Mouse (Mus musculus) kidney, adult 18-20 months (tissue): ENCODE data around the gene Kat7.

Experiments
- DNase-seq: peaks from one replicate; pipeline ENCODE4 v3.0.0; 2021

Kat7 gene

DNA sequence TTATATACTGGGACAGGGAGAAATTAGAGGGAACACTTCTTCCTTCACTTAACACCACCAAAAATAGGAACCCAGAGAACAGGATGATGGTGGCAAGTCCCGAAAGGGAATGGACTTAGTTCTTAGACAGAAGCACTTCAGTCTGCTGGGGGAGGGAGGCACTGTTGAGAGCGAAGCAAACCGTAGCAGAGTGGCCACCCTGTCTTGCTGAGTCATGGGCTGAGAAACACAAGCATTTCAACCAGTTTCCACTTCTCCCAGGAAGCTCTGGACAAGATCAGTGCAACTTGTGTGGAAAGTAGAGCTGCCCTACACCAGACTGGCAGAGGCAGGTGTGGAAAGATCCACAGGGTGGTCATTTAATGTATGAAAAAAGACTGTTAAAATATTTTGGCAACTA is 35.4 kb downstream of the Kat7 start:
- no peak for DNase-seq

DNA sequence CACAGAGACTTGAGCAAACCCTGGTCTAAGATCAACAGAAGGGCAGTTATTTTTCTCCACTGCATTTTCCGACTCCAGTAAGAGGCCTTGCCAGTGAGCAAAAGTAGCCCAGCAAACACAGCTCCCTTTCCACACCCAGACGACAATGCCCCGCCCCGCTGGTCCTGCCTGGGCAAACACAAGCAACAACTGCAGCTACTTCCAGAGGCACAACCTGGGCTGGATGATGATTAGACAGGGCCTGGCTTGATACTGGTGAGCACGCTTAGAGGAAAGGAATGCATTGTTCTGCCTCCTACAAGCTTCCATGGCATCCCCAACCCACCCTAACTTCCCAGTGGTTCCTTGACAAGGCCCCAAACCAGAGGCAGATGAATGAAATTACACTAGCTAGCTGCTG is 36.4 kb downstream of the Kat7 start:
- DNase-seq: no peak

DNA sequence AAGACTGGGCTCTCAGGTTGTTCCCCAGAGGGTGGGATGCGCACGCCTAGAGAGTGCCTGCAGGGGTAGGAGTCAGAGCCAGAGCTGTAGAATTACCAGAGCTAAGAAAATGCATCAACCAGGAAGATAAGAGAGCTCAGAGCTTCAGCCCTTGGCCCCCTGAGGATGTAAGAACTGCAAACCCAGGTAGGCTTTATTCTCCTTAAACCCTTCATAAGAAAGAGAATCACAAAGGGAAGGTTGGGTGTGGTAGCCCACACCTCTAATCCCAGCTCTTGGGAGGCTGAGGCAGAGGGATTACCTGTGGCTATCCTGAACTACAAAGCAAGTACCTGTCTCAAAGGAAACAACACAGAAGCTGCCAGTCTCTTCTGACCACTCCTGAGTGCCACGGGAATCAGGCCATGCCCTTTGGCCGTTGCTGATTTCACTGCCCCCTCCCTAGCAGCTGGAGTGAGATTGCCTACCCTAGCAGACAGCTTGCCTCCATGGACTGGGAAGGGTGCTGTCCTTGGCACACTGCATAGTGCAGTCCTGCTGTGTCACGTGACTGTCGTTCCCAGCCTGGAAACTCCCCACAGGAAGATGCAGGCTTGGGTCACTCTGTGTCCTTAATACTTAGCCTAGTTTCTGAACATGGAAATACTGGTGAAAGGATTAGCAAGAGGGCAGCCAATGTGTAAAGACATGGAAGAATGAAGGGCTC is 43.4 kb downstream of the Kat7 start:
- DNase-seq: peak; percentile 55

DNA sequence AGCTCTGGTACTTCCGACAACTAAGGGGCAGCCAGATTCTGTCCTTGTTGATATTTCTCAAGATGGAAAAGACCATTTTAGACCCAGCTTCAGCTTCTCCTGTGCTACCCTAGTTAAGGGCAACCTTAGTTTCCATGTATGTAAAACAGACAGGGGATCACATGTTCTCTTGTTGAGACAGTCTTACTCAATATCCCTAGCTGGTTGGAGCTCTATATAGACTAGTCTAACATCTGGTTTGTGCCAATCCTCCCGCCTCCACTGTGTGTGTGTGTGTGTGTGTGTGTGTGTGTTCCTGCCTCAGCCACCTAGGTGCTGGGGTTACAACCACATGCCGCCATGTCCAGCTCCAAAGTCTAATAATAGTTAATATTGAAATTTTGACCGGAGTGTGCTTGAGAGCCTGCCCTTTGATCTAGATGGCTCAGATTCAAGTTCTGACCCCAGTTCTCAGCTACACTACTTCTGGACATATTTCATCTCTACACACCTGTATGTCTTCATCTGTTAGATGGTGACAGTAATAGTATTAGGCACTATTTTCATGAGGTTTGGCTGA is 45.5 kb downstream of the Kat7 start:
- DNase-seq: no peak

DNA sequence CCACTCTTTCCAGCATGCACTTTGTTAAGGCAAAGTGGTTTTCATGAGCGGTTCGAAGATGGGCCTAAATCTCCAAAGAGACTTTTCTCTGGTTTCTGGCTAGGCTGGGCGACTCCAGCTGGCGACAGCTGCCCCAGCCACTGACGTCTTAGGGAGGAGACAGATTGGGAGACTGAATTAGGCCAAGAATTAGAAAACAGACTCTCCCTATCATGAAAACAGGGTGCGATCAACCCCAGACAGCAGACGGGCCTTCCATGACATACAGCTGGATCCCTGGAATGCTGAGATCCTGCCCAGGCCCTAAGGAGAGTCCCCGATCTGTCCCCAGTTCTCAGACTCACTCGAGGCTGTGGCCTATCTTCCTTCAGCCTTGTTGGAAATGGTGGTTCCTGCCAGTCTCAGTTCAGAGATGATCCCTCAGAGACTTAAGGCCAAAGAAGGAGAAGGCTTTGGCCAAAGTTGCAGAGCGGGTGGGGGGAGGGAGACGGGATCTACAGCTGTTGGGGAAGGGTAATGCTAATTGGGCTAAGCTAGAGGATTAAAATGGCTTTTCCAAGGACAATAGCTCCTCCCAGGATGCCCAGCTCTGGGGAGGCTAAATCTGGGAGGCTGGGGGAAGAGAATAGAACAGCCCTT is 46.1 kb downstream of the Kat7 start:
- peak; percentile 35 for DNase-seq

DNA sequence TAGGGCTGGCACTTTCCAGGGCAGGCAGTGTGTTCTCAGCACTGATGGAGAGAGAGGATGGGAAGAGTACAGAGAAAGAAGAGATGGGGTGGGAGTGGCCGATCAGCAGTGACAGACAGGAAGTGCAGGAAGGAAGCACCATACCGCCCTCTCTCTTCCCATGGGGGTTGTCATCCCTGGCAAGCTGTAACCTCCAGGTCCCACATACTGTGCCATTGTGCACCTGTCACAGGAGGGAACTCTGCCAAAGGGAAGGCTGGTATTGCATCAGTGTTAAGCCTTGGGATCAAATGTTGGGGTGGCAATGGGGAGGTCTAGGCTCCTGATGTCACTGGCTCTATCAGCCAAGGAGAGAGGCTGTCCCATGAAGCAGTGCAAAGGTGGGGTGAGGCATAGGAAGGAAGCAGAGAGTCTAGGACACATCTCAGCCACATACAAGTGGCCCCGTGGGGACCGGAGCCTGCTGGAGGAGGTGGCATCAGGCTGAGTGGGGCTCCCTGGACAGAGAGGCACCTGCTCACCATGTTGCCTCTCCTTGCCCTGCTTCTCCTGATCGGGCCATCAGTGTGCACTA is 48.8 kb downstream of the Kat7 start, which contains the start of gene Tac4:
Gene Tac4 (plus strand): TSS at position 352 of the 574 bp plus-strand sequence.
- no peak for DNase-seq

DNA sequence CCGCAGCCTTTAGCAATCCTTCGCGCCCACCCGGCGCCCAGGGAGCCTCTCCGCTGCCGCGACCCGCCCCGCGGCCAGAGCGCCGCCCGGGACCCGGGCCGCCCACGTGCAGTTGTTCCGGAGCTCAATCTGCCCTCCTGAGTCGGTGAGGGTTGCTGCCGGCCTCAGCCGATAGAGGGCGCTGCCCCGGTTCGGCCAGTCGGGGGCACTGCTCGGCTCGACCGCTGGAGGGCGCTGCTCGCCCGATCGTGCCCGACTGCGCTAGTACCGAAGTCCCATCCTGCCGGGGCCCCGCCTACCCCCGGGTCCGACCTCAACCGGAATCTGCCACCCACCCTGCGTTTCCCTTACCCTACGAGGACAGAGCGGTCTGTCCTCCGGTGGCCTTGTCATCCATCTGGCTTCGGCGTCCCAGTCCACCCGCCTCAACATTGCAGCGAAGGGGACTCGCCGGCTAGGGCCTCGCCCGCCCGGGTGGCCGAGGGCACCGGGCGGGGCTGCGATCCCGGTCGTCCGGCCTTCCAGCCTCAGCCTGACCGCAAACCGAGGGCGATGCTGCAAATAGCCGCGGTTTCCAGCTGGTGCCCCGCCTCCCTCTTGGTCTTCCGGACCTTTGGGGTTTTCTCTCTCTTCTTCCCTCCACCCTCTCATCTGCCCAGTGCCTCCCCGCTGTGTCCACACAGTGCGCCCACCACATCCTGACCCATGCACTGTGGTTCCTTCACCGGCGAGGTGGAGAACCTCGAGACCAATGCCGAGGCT is 50.8 kb downstream of the Kat7 start:
- DNase-seq: peak; percentile 92

DNA sequence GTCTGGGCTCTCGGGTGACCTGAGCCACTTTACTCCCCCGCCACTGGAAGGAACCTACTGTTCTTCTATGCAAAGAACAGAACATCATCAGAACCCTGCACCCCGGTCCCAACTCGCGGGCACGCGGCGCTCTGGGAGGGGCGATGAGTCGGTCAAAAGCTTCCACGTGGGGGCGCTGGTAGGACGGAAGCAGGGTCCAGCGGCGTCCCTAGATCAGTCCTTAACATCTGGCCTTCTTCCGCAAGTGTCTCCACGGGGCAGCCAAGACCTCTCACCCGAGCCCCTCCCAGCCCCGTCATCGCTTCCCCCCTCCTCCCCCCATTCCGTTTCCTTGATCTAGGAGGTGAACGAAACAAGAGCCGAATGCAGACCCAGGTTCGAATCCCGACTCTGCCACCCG is 51.6 kb downstream of the Kat7 start:
- DNase-seq: peak; percentile 77

DNA sequence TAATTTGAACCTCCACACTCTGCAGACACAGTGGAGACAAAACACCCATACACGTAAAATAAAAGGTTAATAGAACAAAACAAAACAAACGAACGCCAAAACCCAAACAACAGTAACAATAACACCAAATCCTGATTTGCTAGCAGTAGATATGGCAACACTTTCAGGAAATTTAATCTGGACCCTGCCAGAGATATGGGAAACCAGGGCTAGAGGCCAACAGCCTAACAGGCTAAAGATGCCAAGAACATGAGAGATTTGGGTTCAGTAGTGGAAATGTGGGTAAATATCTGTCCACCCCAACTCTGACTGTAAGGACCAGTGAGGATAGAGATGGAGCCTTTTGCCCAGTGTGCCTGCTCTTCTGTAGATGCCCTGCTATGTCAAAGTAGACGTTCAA is 52.1 kb downstream of the Kat7 start:
- DNase-seq: no peak

DNA sequence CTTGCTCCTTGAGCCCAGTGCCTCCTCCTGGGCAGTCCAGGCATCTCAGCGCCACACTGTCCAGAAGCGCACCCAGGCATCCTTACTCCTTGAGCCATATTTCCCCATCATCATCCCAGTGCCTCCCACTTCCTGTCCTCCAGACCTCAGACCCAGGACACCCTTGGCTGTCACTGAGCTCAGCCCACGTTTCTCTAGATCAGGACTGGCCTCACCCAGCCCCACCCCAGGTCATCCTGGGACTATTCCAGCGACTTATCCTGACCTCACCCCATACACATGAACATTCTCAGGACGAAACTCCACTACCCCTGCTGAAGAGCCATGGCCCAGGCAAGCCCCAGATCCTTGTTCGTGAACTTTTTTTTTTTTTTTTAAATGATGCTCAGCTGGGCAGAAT is 54.3 kb downstream of the Kat7 start:
- no peak for DNase-seq

DNA sequence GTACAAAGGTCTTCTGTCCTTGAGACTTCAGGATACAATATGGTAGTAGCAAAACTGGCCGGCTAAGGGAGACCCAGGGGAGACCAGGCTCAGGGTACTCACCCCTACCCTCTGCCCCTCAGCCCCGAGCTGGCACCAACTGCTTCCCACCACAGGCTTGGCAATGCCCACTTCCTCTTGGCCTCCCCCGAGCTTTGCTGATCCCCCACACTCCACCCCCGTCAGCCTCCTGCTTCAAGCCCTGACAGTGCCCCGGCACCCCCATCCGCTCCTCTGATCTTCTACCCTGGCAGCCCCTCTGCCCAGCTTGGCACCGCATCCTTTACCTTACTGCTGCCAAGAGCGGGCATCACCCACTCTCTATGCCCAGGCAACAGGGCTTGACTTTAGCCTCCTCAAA is 55.9 kb downstream of the Kat7 start:
- no peak for DNase-seq

DNA sequence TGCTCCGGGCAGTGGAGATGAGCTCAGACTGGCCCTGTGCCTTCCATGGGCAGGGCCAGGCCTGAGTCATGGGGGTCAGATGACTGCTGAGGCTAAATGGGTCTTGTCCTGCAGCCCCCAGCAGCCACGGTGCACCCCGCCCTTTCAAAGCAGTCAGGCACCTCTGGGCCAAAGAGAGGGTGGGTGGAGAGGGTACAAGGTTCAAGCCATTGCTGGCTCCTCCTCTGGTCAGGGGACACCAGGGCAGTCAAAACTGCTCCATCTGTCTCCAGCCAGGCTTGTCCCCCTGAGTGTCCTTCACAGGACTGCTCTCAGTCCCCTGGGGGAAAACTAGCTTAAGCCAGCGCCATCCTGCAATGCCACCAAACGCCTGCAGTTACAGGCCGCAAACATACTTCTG is 57.9 kb downstream of the Kat7 start:
- DNase-seq: peak; percentile 66

DNA sequence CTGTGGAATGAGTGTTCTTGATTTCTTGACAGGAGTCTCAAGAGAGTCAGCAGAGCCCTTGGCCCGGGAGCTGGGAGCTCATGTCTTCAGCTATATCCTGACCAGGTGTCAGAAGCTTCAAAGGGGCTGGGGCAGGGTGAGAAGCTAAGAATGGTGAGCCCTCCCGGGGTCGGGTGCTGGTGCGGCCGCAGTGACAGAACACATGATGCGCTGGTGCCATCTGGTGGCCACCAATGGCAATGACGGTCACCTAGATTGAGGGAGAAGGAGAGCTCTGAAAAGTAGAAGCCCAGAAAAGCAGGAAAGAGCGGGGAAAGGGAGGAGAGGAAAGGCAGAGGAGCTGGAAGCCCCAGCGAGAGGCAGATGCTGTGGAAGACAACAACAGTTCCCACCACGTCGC is 58.8 kb downstream of the Kat7 start:
- peak; percentile 84 for DNase-seq

DNA sequence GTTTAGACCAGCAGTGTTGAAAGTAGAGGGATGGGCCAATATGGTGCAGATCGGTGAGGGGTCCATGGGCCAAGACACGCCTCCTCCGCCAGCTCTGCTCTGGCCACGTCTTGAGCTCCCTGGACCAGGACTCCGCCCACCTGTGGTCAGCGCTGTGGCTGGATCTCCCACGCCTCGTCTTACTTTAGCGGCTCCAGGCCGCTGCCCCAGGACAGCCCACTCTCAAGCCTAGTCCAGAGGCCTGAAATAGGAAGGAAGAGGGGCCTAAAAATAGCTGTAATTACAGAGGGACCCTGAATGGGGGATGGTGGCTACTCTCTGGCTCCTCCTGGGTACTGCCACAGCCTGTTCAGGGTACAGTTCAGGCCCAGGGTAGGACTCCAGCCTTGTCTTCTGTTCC is 59.9 kb downstream of the Kat7 start:
- no peak for DNase-seq

DNA sequence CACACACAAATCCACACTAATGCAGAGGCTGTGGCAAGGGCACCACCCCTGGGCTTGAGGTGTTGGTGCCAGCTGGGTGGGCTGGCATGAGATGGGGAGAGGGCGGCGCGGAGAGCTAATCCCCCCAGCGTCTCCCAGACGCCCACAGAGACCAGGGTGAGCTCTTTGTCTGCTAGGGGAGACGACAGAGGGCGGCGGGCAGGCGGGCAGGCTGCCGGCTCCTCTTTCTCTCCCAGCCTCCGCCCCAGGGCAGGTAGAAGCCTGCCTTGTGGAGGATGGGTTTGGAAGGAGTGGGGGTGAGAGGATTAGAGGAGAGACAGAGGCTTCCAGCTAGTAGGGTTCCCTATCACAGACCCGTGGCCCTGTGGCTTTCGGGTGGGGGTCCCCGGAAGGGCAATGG is 63.0 kb downstream of the Kat7 start:
- DNase-seq: no peak

DNA sequence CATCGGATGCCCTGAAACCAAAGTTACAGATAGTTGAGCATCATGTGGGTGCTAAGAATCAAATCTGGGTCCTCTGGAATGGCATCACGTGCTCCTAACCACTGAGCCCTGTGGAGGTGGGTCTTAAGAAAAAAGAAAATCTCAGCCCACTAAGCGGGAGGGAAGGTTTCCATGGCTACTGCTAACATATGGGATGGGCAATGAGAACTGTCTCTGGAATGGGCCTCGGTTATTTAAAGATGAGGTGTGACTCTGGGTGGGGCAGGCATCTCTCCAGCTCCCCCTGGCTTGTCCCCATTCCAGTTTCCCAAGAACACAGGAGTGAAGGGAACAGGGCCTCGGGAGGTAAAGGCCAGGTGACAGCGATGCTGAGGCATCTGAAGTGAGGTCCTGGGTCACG is 64.6 kb downstream of the Kat7 start:
- no peak for DNase-seq

DNA sequence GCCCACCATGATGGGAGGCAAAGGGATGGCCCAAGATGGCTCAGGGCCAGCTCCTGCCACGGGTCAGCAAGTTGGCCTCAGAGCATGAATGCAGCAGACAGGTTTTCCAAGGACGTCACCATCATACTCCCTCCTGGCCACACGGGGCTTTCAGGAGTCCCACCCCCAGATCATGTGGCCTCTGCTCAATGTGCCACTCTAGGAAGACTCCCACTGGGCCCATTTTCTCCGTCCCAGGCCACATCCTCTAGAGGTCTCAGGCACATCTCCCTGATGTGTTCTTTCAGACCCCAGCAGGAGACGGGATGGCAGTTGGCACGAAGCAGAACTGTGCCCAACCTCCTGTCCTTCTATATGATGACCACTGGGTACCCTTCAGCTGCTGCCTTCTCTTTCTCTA is 67.4 kb downstream of the Kat7 start:
- DNase-seq: no peak

DNA sequence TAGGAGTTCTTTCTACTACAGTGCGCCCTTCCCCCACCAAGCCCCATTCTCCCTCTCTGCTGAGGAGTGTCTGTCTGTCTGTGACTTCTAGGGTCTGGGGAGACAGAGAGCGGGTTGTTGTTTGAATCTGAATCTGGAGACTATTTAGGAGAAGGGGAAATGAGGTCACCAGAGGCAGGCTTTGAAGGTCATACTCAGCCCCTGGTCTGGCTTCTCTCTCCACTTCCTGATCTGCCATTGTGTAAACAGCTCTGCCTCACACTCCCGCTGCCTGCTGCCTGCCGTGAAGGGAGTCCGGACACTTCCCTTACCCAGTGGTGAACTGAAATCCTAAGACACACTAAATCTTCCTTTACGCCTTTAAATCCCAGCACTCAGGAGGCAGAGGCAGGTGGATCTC is 71.6 kb downstream of the Kat7 start:
- DNase-seq: no peak

DNA sequence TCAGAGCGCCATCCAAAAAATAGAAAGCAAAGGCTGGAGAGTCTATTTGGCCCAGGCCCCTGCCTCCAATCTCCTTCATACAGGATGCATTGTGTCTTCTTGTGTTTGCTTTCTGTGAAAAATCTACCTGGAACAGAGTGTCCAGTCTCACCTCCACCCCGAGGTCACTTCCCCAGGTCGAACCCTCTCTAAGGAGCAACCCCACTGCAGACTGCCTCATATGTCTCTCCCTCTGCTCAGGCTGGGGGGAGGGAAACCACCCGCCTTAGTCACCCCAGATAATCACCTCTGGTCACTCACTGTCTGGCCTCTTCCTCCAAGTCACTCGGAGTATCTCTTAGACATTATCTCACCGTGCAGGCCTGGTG is 77.7 kb downstream of the Kat7 start:
- peak; percentile 13 for DNase-seq

DNA sequence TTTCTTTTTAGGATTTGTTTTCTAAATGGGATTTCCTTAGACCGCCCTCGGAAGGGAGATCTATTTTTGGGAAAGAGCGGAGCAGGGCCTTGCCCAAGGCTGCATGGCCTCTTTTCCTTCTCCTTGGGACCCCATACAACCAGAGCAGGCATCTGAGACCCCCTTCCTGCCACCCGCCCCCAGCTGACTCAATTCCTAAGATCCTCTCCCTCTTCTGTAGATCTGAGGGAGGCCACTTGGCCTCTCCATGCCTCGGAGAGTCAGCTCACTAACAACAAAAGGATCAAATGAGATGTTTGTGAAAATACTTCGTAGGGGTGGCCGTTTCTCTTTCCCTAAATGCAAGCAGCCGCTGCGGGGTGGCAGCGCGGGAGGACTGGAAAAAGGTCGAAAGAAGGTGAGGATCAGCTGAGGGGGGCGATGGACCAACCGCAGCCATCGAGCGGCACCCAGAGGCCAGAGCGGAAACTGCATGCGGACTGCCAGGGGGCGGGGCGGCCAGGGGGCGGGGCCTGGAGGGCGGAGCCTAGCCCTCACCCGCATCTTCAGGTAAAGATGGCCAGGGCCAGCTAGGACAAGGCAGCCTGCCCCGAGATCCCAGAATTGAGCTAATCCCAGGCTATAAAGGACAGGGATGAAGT is 78.2 kb downstream of the Kat7 start:
- peak; percentile 81 for DNase-seq

DNA sequence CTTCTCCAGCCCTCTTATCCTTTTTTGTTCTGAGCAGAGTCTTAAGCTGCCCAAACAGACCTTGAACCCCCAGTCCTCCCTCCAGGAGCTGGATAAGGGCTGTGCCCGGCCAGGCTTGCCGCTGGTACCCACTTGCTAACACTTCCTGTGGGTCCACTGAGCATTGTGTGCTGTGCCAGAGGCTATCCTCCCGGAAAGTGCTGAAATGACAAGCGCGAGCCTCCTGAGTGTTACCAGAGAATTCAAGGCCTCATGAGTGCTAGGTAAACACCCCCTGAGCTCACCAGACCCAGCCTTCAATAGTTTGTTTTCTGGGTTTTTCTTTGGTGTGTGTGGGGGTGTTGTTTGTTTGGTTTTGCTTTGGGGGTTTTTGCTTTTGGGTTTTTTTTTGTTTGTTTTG is 82.6 kb downstream of the Kat7 start:
- no peak for DNase-seq

DNA sequence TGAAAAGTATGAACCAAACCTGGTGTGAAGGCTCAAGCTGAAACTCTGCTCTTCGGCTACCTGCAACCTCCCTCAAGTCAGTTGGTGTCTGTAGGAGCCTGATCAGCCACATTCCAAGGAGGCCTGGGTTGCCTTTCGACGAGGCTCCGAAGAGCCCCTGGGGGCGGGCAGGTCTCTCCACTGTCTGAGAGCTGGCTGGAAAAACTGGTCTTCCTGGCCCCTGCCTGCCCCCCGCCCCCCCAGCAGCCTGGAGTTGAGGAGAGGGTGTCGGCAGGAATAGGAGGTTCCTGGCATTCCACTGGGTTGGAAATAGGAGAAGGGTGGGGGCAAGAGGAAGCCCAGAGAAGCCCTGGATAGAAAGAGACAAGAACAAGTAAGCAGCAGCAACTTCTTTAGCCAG is 84.6 kb downstream of the Kat7 start:
- DNase-seq: no peak
